8 mouse cellular contexts compared by ENCODE assay signal in the genomic region with DNA sequence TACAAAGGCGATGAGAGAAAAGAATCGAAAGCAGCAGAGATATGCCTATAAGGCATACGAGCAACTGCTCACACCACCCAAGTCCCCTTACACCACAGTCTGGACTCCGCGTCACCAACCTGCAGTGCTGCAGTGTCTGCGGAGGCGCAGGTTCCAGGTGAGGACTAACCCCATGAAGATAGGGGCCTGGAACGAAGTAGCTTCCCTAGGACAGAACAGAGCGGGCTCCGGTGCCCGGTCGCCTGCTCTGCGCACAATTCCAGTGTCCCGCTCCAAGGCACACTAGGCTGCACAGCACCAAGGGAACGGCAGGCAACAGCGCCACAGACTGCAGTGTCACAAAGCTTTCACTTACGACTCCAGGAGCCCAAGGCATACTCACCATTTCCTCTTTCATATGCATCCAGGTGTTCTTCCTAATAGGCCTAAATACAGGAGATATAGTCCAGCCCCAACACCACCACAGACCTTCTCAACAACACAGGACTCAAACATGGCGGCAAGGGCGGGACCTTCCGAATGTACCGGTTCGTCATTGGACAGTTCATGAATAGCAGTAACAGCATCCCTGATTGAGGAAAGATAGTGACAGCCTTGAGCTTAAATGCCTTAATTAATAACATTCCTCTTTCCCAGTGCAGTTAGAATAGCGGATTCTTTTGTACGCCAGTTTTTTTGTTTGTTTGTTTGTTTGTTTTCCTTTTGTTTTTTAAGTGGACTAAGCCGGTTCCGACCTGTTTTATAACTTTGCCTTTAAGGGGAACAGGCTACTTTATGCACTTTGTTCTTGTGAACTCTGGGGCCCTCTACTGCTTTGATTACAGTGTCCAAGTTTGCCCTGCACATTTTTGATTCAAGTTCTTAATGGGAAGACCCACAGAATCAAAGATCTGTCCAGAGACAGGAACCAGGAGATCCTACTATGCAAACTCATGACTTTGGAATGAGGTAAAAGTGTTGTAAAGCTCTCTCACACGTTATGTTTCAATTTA. TPM values are rescaled to one million over a fixed set of nuclear protein-coding genes. Genes with fewer than 3 reads are reported as not detected.
DNase-seq lines count a peak whose midpoint lies in the region; ATAC-seq lines count a peak whose summit lies in the region.

Zfp763 (minus strand) TSS at position 503 of the 992 bp plus-strand sequence.

- no peaks in the 10 kb centered on the region for H3K27me3 ChIP-seq in hindbrain, embryonic 11.5 days (ENCODE audit: control insufficient read depth, insufficient read depth, low read length)

- DNase-seq in NIH3T3 (ENCODE audit: low read depth): peak; percentile 92
- DNase-seq in cerebellum, adult 9-11 months: peak; percentile 78
- peak; percentile 63 to 87 for DNase-seq in frontal cortex, adult 2 months (ENCODE audit: extremely low spot score in 1 of 2, low spot score in 1 of 2)
- peak; percentile 87 for DNase-seq in hindbrain, embryonic 11.5 days (ENCODE audit: low spot score)
- peak; percentile 78 to 81 for DNase-seq in layer of hippocampus, postnatal 10 days (ENCODE audit: low spot score in 2 of 2)
- peak; percentile 89 for DNase-seq in lung, postnatal 10 days
- DNase-seq in ovary, postnatal 36 days (ENCODE audit: low spot score): peak; percentile 71
- DNase-seq in thymus, postnatal 25 days: peak; percentile 72

- no peaks in the 10 kb centered on the region for H3K36me3 ChIP-seq in hindbrain, embryonic 11.5 days (ENCODE audit: control insufficient read depth, insufficient read depth, low read length)

- ATAC-seq in hindbrain, embryonic 11.5 days (ENCODE audit: low FRiP score): peak; percentile 99

- H3K4me2 ChIP-seq in hindbrain, embryonic 11.5 days (replicated peaks; ENCODE audit: low read depth, low read length): peak within 1 kb of the TSS; percentile 49

- H3K4me1 ChIP-seq in hindbrain, embryonic 11.5 days (replicated peaks; ENCODE audit: control insufficient read depth, insufficient read depth, low read length): no peaks in the 10 kb centered on the region

- peak within 1 kb of the TSS; percentile 93 for H3K4me3 ChIP-seq in hindbrain, embryonic 11.5 days (ENCODE audit: low read depth, low read length)

- peak within 1 kb of the TSS; percentile 94 for H3K9ac ChIP-seq in hindbrain, embryonic 11.5 days (ENCODE audit: low read depth, low read length)

- WGBS in hindbrain, embryonic 11.5 days: 4% methylated on average over 27 of the region's 27 CpGs

- peak within 1 kb of the TSS; percentile 82 for H3K27ac ChIP-seq in hindbrain, embryonic 11.5 days (ENCODE audit: low read depth, low read length)

- no peaks in the 10 kb centered on the region for H3K9me3 ChIP-seq in hindbrain, embryonic 11.5 days (ENCODE audit: control insufficient read depth, low read length)

RNA-seq across cellular contexts. Expression of gene Zfp763, which starts in this region (rescaled TPM):
- polyA plus RNA-seq in frontal cortex, adult 2 months (2012; rRNA removed): 9.9 and 11.1 TPM in 2 replicates
- polyA plus RNA-seq in hindbrain, embryonic 11.5 days (2014; fragmentation: Nextera tagmentation; extraction: Ambion mirVana): 20.6 and 24.5 TPM in 2 replicates
- total RNA-seq in layer of hippocampus, postnatal 10 days (2021): 10 to 100 TPM; 17.9 to 22.3 TPM

Comparison
In these comparisons a context has a peak if more than half of its experiments do, and no peak if none do; other contexts are left out.
1. Peak in every context shown above with its lines: DNase-seq, ATAC-seq, H3K4me3 ChIP-seq and H3K27ac ChIP-seq.